Mouse (Mus musculus) C2C12 (cell line): ENCODE data around the gene Ppp2r5c. TPM values are rescaled to one million over a fixed set of nuclear protein-coding genes. Genes with fewer than 3 reads are reported as not detected.
A peak's percentile ranks its signal among the peaks of the same experiment; 100 is the strongest.

Experiments used
- H3K27me3 ChIP-seq: one replicate; pipeline ENCODE4 v1.6.1; 2011; ENCODE audit not compliant: control insufficient read depth, insufficient read depth, insufficient read length
- H3K36me3 ChIP-seq: one replicate; pipeline ENCODE4 v1.6.1; 2011; ENCODE audit not compliant: control insufficient read depth, insufficient read depth
- H3K4me3 ChIP-seq: one replicate; pipeline ENCODE4 v1.5.1; 2011; ENCODE audit warnings: mild to moderate bottlenecking, control low read depth; ENCODE audit not compliant: poor library complexity, insufficient read depth, severe bottlenecking
- H3K79me2 ChIP-seq: one replicate; pipeline ENCODE4 v1.6.1; 2011; ENCODE audit not compliant: control insufficient read depth, insufficient read depth
- H3K79me3 ChIP-seq: one replicate; pipeline ENCODE4 v1.6.1; 2011; ENCODE audit warnings: low read depth, control low read depth
- H3ac ChIP-seq: one replicate; pipeline ENCODE3; 2011; ENCODE audit warnings: low read depth; ENCODE audit not compliant: control insufficient read depth, insufficient read length
- CEBPB ChIP-seq: IDR thresholded peaks from one replicate; pipeline ENCODE4 v1.6.1; 2011; ENCODE audit warnings: low read depth, mild to moderate bottlenecking, control low read depth, moderate library complexity
- CTCF ChIP-seq: IDR thresholded peaks from one replicate; pipeline ENCODE4 v1.5.1; 2011; ENCODE audit not compliant: control insufficient read depth, insufficient read depth, insufficient read length
- FOSL1 ChIP-seq: IDR thresholded peaks from one replicate; pipeline ENCODE4 v1.8.0; 2011; ENCODE audit warnings: mild to moderate bottlenecking, low read length; ENCODE audit not compliant: poor library complexity, insufficient read depth, severe bottlenecking
- MAX ChIP-seq: IDR thresholded peaks from one replicate; pipeline ENCODE4 v1.6.1; 2011; ENCODE audit warnings: mild to moderate bottlenecking, control low read depth
- MYOD1 ChIP-seq: IDR thresholded peaks from one replicate; pipeline ENCODE4 v1.6.1; 2011; ENCODE audit warnings: low read depth; ENCODE audit not compliant: control insufficient read depth, insufficient read length
- MYOG ChIP-seq: IDR thresholded peaks from one replicate; pipeline ENCODE4 v1.6.1; 2011; ENCODE audit not compliant: control insufficient read depth, insufficient read length; ENCODE audit errors: extremely low read depth
- USF1 ChIP-seq: IDR thresholded peaks from one replicate; pipeline ENCODE4 v1.6.1; 2011; ENCODE audit warnings: low read depth, mild to moderate bottlenecking, control low read depth, moderate library complexity
- polyA plus RNA-seq: library from polyadenylated mRNA; unstranded; fragments of >200 nt; fragmentation: generic; extraction: Trizol; gene quantifications from one replicate; pipeline ENCODE4 v1.2.1, GENCODE M21; 2012; ENCODE audit warnings: missing spikeins

The Ppp2r5c gene
- polyA plus RNA-seq, 1 experiment, result 35.5 TPM

- Histone ChIP-seq H3K79me2 (no peaks in the 10 kb centered on the region), H3ac (peak overlapping the region; percentile 81), H3K4me3 (peak overlapping the region; percentile 43), H3K79me3 (no peaks in the 10 kb centered on the region), H3K36me3 (no peaks in the 10 kb centered on the region), H3K27me3 (peaks cover 9% of the 10 kb centered on the region)
- TF ChIP-seq CEBPB, result no peak
- no peak for TF ChIP-seq USF1
- no peak for TF ChIP-seq MYOD1
- no peak for TF ChIP-seq MAX
- TF ChIP-seq MYOG, result no peak
- TF ChIP-seq CTCF, result no peak
- no peak for TF ChIP-seq FOSL1
These were observed 386 bp downstream of the Ppp2r5c start for GRCm38 (mm10) chr12:110447306-110447705.

DNA sequence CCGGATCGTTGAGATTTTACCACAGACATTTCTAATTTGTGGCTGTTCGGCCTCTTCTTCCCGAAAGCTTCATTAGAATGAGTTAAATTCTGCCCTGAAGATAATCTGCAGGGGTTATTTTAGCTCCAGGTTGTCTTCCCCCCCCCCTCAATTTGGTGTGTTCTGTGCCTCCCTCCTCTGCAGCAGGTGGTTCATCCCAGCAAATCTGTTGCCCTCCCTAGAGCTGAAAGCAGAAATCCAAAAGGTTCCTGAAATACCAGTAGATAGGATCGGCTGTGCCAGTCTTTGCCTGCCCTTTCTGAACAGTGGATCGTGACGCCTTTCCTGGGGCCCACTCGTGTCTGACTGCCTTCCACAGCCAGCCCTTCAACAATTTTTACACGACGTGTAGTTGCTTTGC, 1.8 kb downstream of the Ppp2r5c start:
- Histone ChIP-seq H3K79me2 (no peaks in the 10 kb centered on the region), H3K27me3 (peaks cover 3% of the 10 kb centered on the region), H3K79me3 (no peaks in the 10 kb centered on the region), H3ac (no peak overlapping the region), H3K36me3 (no peaks in the 10 kb centered on the region), H3K4me3 (no peak overlapping the region)
- no peak for TF ChIP-seq CEBPB
- TF ChIP-seq MYOG, result no peak
- TF ChIP-seq MAX, result no peak
- TF ChIP-seq FOSL1, result no peak
- TF ChIP-seq MYOD1, result no peak
- TF ChIP-seq CTCF, result no peak
- no peak for TF ChIP-seq USF1

DNA sequence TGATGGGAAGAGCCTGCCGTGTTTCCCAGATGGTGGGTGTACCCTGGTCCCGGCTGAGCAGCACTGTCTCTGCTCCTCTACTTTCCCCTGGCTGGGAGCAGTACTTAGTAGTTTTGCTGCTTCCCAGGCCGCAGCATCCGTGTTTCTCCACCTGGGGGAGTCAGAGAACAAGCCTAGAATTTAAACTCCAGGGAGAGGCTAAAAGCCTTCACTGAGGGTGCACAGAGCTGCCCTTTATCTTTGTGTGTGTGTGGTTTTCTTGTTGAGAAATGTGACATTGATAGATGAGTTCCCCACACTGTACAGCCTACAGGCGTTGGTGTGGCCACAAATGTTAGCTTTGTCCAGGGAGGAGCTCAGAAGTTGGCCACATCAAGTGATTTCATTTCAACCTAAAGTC, 7.3 kb downstream of the Ppp2r5c start:
- Histone ChIP-seq H3ac (no peak overlapping the region), H3K79me2 (no peaks in the 10 kb centered on the region), H3K4me3 (no peak overlapping the region), H3K27me3 (no peaks in the 10 kb centered on the region), H3K79me3 (no peaks in the 10 kb centered on the region), H3K36me3 (no peaks in the 10 kb centered on the region)
- no peak for TF ChIP-seq MAX
- peak; percentile 46 for TF ChIP-seq CTCF

DNA sequence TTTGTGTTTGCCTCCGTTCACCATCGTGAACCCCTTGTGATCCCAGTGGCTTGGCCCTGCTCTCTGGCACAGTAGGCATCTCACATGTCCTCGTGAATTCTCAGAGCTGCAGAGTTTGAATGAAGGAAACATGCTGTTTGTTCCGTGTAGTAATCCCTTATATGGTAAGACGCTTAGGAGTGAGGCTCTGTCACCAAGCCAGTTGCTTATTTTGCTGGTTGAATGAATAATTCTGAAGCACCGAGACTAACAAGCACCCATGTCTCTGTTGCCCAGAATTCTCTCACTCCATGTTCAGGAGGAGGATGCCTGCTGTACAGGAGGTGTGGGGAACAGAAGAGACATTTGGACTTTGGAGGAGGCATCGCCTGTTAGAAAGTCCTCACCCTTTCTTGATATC, 9.1 kb downstream of the Ppp2r5c start:
- H3K79me2 ChIP-seq, result no peaks in the 10 kb centered on the region
- H3K27me3 ChIP-seq, result no peaks in the 10 kb centered on the region
- H3ac ChIP-seq, result no peak overlapping the region

DNA sequence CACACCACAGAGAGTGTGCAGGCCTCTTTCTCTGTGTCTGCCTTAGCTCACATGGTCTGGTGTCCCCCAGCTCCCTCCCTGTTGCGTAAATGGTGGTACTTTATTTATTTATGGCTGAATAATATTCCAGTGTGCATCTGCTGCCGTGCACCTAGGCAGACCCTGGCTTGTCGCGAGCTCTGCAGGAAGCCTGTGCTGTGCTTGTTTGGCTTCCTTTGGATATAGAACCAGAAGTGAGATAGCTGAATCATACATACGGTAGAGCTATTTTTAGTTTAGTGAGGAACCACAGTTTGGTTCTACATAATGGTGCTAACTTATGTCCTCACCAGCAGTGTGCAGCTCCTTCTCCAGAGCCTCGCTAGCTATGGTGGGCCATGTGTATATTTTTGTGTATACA, 11.7 kb downstream of the Ppp2r5c start:
- Histone ChIP-seq H3ac (no peak overlapping the region), H3K79me3 (no peaks in the 10 kb centered on the region), H3K36me3 (no peaks in the 10 kb centered on the region), H3K4me3 (no peak overlapping the region), H3K79me2 (no peaks in the 10 kb centered on the region), H3K27me3 (no peaks in the 10 kb centered on the region)
- TF ChIP-seq FOSL1 (no peak), CEBPB (no peak), USF1 (no peak), MAX (no peak), MYOG (no peak), MYOD1 (no peak)

More for the DNA sequence above, 9.1 kb downstream of the Ppp2r5c start:
- H3K4me3 ChIP-seq, result no peak overlapping the region
- TF ChIP-seq USF1 (no peak), MYOG (no peak), CEBPB (no peak), MYOD1 (no peak), MAX (no peak), FOSL1 (no peak), CTCF (no peak)
- H3K79me3 ChIP-seq, result no peaks in the 10 kb centered on the region
- no peaks in the 10 kb centered on the region for H3K36me3 ChIP-seq

- no peak for TF ChIP-seq CTCF
- TF ChIP-seq CEBPB, result no peak
- TF ChIP-seq MYOD1, result no peak
- TF ChIP-seq MAX, result no peak
- no peak for TF ChIP-seq FOSL1
- no peak for TF ChIP-seq MYOG
- TF ChIP-seq USF1, result no peak
- Histone ChIP-seq H3K27me3 (no peaks in the 10 kb centered on the region), H3K79me3 (no peaks in the 10 kb centered on the region), H3ac (no peak overlapping the region), H3K4me3 (no peak overlapping the region), H3K36me3 (no peaks in the 10 kb centered on the region), H3K79me2 (no peaks in the 10 kb centered on the region)
These were observed 13.7 kb downstream of the Ppp2r5c start for GRCm38 (mm10) chr12:110460418-110461300.
